Mouse (Mus musculus): ENCODE measurements around the gene Abcg1. TPM values are rescaled to one million over a fixed set of nuclear protein-coding genes. Genes with fewer than 3 reads are reported as not detected.

Abcg1 gene
- total and polyA plus RNA-seq, 2 experiments from 2014 or later, result 9.6 to 11.3 TPM

GRCm38 (mm10) chr17:31074053-31074590, 16.6 kb downstream of the Abcg1 start:
- WGBS, result 24% methylated on average over 7 of the region's 7 CpGs
- Histone ChIP-seq H3K27ac (ENCODE audit: low read depth) (peak overlapping the region; percentile 71), H3K9ac (replicated peaks; ENCODE audit: low read depth, low read length) (no peak overlapping the region), H3K4me3 (ENCODE audit: low read depth, low read length) (no peak overlapping the region), H3K4me2 (ENCODE audit: low read depth, low read length) (peak overlapping the region; percentile 58), H3K9me3 (replicated peaks; ENCODE audit: control insufficient read depth, low read length) (no peaks in the 10 kb centered on the region), H3K4me1 (ENCODE audit: control insufficient read depth, insufficient read depth) (peaks cover 82% of the 10 kb centered on the region), H3K36me3 (replicated peaks; ENCODE audit: control insufficient read depth, insufficient read depth, low read length) (no peaks in the 10 kb centered on the region), H3K27me3 (ENCODE audit: control insufficient read depth, insufficient read depth, low read length) (no peaks in the 10 kb centered on the region)
- no peak; the same call in 1 of the 2 replicates for ATAC-seq (ENCODE audit: insufficient read depth, low read depth)
- no peak for TF ChIP-seq EP300 (IDR thresholded peaks at IDR 0.05; ENCODE audit: low read depth)
- no peak for TF ChIP-seq CTCF (IDR thresholded peaks at IDR 0.05; ENCODE audit: low read depth)
- DNase-seq (ENCODE audit: low spot score), result no peak

GRCm38 (mm10) chr17:31074666-31075065, 17.2 kb downstream of the Abcg1 start:
- H3K27me3 ChIP-seq (ENCODE audit: control insufficient read depth, insufficient read depth, low read length), result no peaks in the 10 kb centered on the region
- DNase-seq (ENCODE audit: low spot score) (no peak), ATAC-seq (ENCODE audit: insufficient read depth, low read depth) (no peak)
- TF ChIP-seq EP300 (IDR thresholded peaks at IDR 0.05; ENCODE audit: low read depth), result peak; percentile 38; the same call in 1 of the 2 replicates
- no peak for TF ChIP-seq CTCF (IDR thresholded peaks at IDR 0.05; ENCODE audit: low read depth)
- no peaks in the 10 kb centered on the region for H3K36me3 ChIP-seq (replicated peaks; ENCODE audit: control insufficient read depth, insufficient read depth, low read length)
- no peak overlapping the region for H3K4me3 ChIP-seq (ENCODE audit: low read depth, low read length)
- no peaks in the 10 kb centered on the region for H3K9me3 ChIP-seq (replicated peaks; ENCODE audit: control insufficient read depth, low read length)
- H3K4me2 ChIP-seq (ENCODE audit: low read depth, low read length), result no peak overlapping the region
- H3K27ac ChIP-seq (ENCODE audit: low read depth), result peak overlapping the region; percentile 71
- WGBS, result 55% methylated on average over 3 of the region's 3 CpGs
- H3K4me1 ChIP-seq (ENCODE audit: control insufficient read depth, insufficient read depth), result peaks cover 84% of the 10 kb centered on the region
- H3K9ac ChIP-seq (replicated peaks; ENCODE audit: low read depth, low read length), result no peak overlapping the region

GRCm38 (mm10) chr17:31075471-31075870, 18.0 kb downstream of the Abcg1 start:
- 67% methylated on average over 5 of the region's 5 CpGs for WGBS
- Histone ChIP-seq H3K4me2 (ENCODE audit: low read depth, low read length) (peak overlapping the region; percentile 21; the same call in 1 of the 2 replicates), H3K9ac (replicated peaks; ENCODE audit: low read depth, low read length) (no peak overlapping the region), H3K9me3 (replicated peaks; ENCODE audit: control insufficient read depth, low read length) (no peaks in the 10 kb centered on the region), H3K27me3 (ENCODE audit: control insufficient read depth, insufficient read depth, low read length) (no peaks in the 10 kb centered on the region), H3K4me1 (ENCODE audit: control insufficient read depth, insufficient read depth) (peaks cover 82% of the 10 kb centered on the region), H3K36me3 (replicated peaks; ENCODE audit: control insufficient read depth, insufficient read depth, low read length) (no peaks in the 10 kb centered on the region), H3K4me3 (ENCODE audit: low read depth, low read length) (no peak overlapping the region), H3K27ac (ENCODE audit: low read depth) (peak overlapping the region; percentile 71)
- ATAC-seq (ENCODE audit: insufficient read depth, low read depth) (no peak), DNase-seq (ENCODE audit: low spot score) (no peak)
- TF ChIP-seq CTCF (IDR thresholded peaks at IDR 0.05; ENCODE audit: low read depth) (no peak), EP300 (IDR thresholded peaks at IDR 0.05; ENCODE audit: low read depth) (no peak)

GRCm38 (mm10) chr17:31077561-31077960, 20.1 kb downstream of the Abcg1 start:
- Histone ChIP-seq H3K27me3 (ENCODE audit: control insufficient read depth, insufficient read depth, low read length) (no peaks in the 10 kb centered on the region), H3K9me3 (replicated peaks; ENCODE audit: control insufficient read depth, low read length) (no peaks in the 10 kb centered on the region), H3K4me2 (ENCODE audit: low read depth, low read length) (no peak overlapping the region), H3K4me1 (ENCODE audit: control insufficient read depth, insufficient read depth) (peaks cover 63% of the 10 kb centered on the region), H3K9ac (replicated peaks; ENCODE audit: low read depth, low read length) (no peak overlapping the region), H3K4me3 (ENCODE audit: low read depth, low read length) (no peak overlapping the region), H3K27ac (ENCODE audit: low read depth) (peak overlapping the region; percentile 20; the same call in 1 of the 2 replicates), H3K36me3 (replicated peaks; ENCODE audit: control insufficient read depth, insufficient read depth, low read length) (no peaks in the 10 kb centered on the region)
- 59% methylated on average over 5 of the region's 5 CpGs for WGBS
- TF ChIP-seq CTCF (IDR thresholded peaks at IDR 0.05; ENCODE audit: low read depth) (no peak), EP300 (IDR thresholded peaks at IDR 0.05; ENCODE audit: low read depth) (no peak)
- DNase-seq (ENCODE audit: low spot score), result no peak
- ATAC-seq (ENCODE audit: insufficient read depth, low read depth), result no peak

- WGBS, result 79% methylated on average over 11 of the region's 11 CpGs
- Histone ChIP-seq H3K4me1 (ENCODE audit: control insufficient read depth, insufficient read depth) (peaks cover 53% of the 10 kb centered on the region), H3K4me3 (ENCODE audit: low read depth, low read length) (no peak overlapping the region), H3K9ac (replicated peaks; ENCODE audit: low read depth, low read length) (no peak overlapping the region), H3K9me3 (replicated peaks; ENCODE audit: control insufficient read depth, low read length) (no peaks in the 10 kb centered on the region), H3K36me3 (replicated peaks; ENCODE audit: control insufficient read depth, insufficient read depth, low read length) (no peaks in the 10 kb centered on the region), H3K27me3 (ENCODE audit: control insufficient read depth, insufficient read depth, low read length) (no peaks in the 10 kb centered on the region), H3K4me2 (ENCODE audit: low read depth, low read length) (no peak overlapping the region), H3K27ac (ENCODE audit: low read depth) (peak overlapping the region; percentile 74)
- no peak for DNase-seq (ENCODE audit: low spot score)
- TF ChIP-seq EP300 (IDR thresholded peaks at IDR 0.05; ENCODE audit: low read depth) (no peak), CTCF (IDR thresholded peaks at IDR 0.05; ENCODE audit: low read depth) (no peak)
- ATAC-seq (ENCODE audit: insufficient read depth, low read depth), result no peak
Observed at GRCm38 (mm10) chr17:31078581-31078980, 21.1 kb downstream of the Abcg1 start.

Measured in heart, postnatal 0 days (tissue).